ENCODE assay signal across 22 mouse cellular contexts in genomic region chr5:68162503-68162902, GRCm38 (mm10).
"Had no signal": no experiment of that assay in that cellular context is flagged by ENCODE, and none has a peak within 500 bp of the region (broad histone marks: within the 10 kb centered on the region; RNA-seq: fewer than 3 reads in every experiment).

No protein-coding gene starts in this region.

- H3K4me3 ChIP-seq: intestine, embryonic 15.5 days; kidney, embryonic 15.5 days; limb, embryonic 10.5 days; limb, embryonic 13.5 days; liver, embryonic 12.5 days; liver, embryonic 15.5 days; midbrain, embryonic 15.5 days; myocyte; neural tube, embryonic 13.5 days had no signal

- H3K27me3 ChIP-seq: intestine, embryonic 15.5 days; kidney, embryonic 15.5 days; limb, embryonic 13.5 days; liver, embryonic 12.5 days; liver, embryonic 15.5 days; midbrain, embryonic 15.5 days; neural tube, embryonic 13.5 days had no signal

- H3K9ac ChIP-seq: intestine, embryonic 15.5 days; kidney, embryonic 15.5 days; limb, embryonic 13.5 days; liver, embryonic 12.5 days; liver, embryonic 15.5 days; midbrain, embryonic 15.5 days; neural tube, embryonic 13.5 days had no signal

- H3K27ac ChIP-seq: intestine, embryonic 15.5 days; kidney, embryonic 15.5 days; limb, embryonic 10.5 days; limb, embryonic 13.5 days; liver, embryonic 12.5 days; liver, embryonic 15.5 days; macrophage; midbrain, embryonic 15.5 days; neural tube, embryonic 13.5 days had no signal

- H3K4me2 ChIP-seq: intestine, embryonic 15.5 days; kidney, embryonic 15.5 days; limb, embryonic 13.5 days; liver, embryonic 12.5 days; liver, embryonic 15.5 days; midbrain, embryonic 15.5 days; neural tube, embryonic 13.5 days had no signal

- ATAC-seq: hindbrain, embryonic 16.5 days; intestine, embryonic 15.5 days; liver, embryonic 12.5 days; midbrain, embryonic 15.5 days had no signal

- H3K9me3 ChIP-seq: intestine, embryonic 15.5 days; kidney, embryonic 15.5 days; limb, embryonic 10.5 days; limb, embryonic 13.5 days; liver, embryonic 12.5 days; liver, embryonic 15.5 days; midbrain, embryonic 15.5 days; neural tube, embryonic 13.5 days had no signal

- H3K4me1 ChIP-seq: intestine, embryonic 15.5 days; kidney, embryonic 15.5 days; limb, embryonic 10.5 days; limb, embryonic 13.5 days; liver, embryonic 12.5 days; liver, embryonic 15.5 days; midbrain, embryonic 15.5 days; neural tube, embryonic 13.5 days had no signal

- DNase-seq: kidney, adult 11 months; kidney, adult 8-10 months; kidney, postnatal 10 days; kidney, postnatal 36 days; layer of hippocampus, postnatal 36 days; liver; retina, postnatal 1 day; right cerebral cortex, postnatal 25 days; spleen, adult 18-20 months; thymus, adult 18-20 months; thymus, postnatal 36 days had no signal

- H3K36me3 ChIP-seq: intestine, embryonic 15.5 days; kidney, embryonic 15.5 days; limb, embryonic 10.5 days; limb, embryonic 13.5 days; liver, embryonic 12.5 days; liver, embryonic 15.5 days; midbrain, embryonic 15.5 days; neural tube, embryonic 13.5 days had no signal
